26 mouse cellular contexts compared by ENCODE assay signal in genomic region chr12:44940325-44940724, GRCm38 (mm10).
A peak's percentile ranks its signal among the peaks of the same experiment; 100 is the strongest.
DNase-seq lines count a peak whose midpoint lies in the region; ATAC-seq and TF ChIP-seq lines count a peak whose summit lies in the region.
"Had no signal": no experiment of that assay in that cellular context is flagged by ENCODE, and none has a peak within 500 bp of the region (broad histone marks: within the 10 kb centered on the region; RNA-seq: fewer than 3 reads in every experiment).

No protein-coding gene starts in this region.

- DNase-seq in midbrain, embryonic 11.5 days (ENCODE audit: low spot score, missing footprints), result peak; percentile 37
- DNase-seq in midbrain, postnatal 0 days (ENCODE audit: low spot score), result no peak
- DNase-seq in embryo, embryonic 9.5 days (ENCODE audit: extremely low spot score), result no peak
- no peak for DNase-seq in urinary bladder, postnatal 36 days (ENCODE audit: low spot score in 2 of 2)
- DNase-seq: adrenal gland, adult 2 months; adrenal gland, postnatal 14 days; cerebellum, adult 18-20 months; cerebellum, adult 9-10 months; cerebellum, postnatal 14 days; gastrocnemius, postnatal 10 days; heart, adult 18-20 months; heart, postnatal 10 days; heart, postnatal 36 days had no signal

- no peak overlapping the region for H3K27ac ChIP-seq in midbrain, embryonic 11.5 days (ENCODE audit: low read depth, low read length)
- no peak overlapping the region for H3K27ac ChIP-seq in midbrain, postnatal 0 days (ENCODE audit: low read depth, low read length)
- H3K27ac ChIP-seq: embryonic facial prominence, embryonic 10.5 days; embryonic facial prominence, embryonic 13.5 days; forebrain, embryonic 12.5 days; forebrain, embryonic 15.5 days; heart, embryonic 15.5 days; hindbrain, embryonic 10.5 days; hindbrain, embryonic 13.5 days had no signal

- no peaks in the 10 kb centered on the region for H3K36me3 ChIP-seq in midbrain, embryonic 11.5 days (ENCODE audit: control insufficient read depth, insufficient read depth, low read length)
- no peaks in the 10 kb centered on the region for H3K36me3 ChIP-seq in midbrain, postnatal 0 days (ENCODE audit: insufficient read depth, low read length)
- H3K36me3 ChIP-seq: embryonic facial prominence, embryonic 10.5 days; embryonic facial prominence, embryonic 13.5 days; forebrain, embryonic 12.5 days; forebrain, embryonic 15.5 days; heart, embryonic 12.5 days; heart, embryonic 15.5 days; hindbrain, embryonic 10.5 days; hindbrain, embryonic 13.5 days had no signal

- no peak overlapping the region for H3K4me3 ChIP-seq in midbrain, embryonic 11.5 days (ENCODE audit: low read depth, low read length)
- no peak overlapping the region for H3K4me3 ChIP-seq in midbrain, postnatal 0 days (ENCODE audit: low read depth, low read length)
- H3K4me3 ChIP-seq: embryonic facial prominence, embryonic 10.5 days; embryonic facial prominence, embryonic 13.5 days; erythroblast, embryonic 14.5 days; forebrain, embryonic 12.5 days; forebrain, embryonic 15.5 days; heart, embryonic 12.5 days; heart, embryonic 15.5 days; hindbrain, embryonic 10.5 days; hindbrain, embryonic 13.5 days had no signal

- no peaks in the 10 kb centered on the region for H3K4me1 ChIP-seq in midbrain, embryonic 11.5 days (ENCODE audit: control insufficient read depth, insufficient read depth, low read length)
- H3K4me1 ChIP-seq in midbrain, postnatal 0 days (ENCODE audit: insufficient read depth, low read length), result no peaks in the 10 kb centered on the region
- H3K4me1 ChIP-seq: embryonic facial prominence, embryonic 10.5 days; embryonic facial prominence, embryonic 13.5 days; forebrain, embryonic 12.5 days; forebrain, embryonic 15.5 days; hindbrain, embryonic 10.5 days; hindbrain, embryonic 13.5 days had no signal

- no peaks in the 10 kb centered on the region for H3K9me3 ChIP-seq in midbrain, embryonic 11.5 days (ENCODE audit: control insufficient read depth, low read length)
- H3K9me3 ChIP-seq in midbrain, postnatal 0 days (ENCODE audit: low read length), result no peaks in the 10 kb centered on the region
- H3K9me3 ChIP-seq: embryonic facial prominence, embryonic 10.5 days; embryonic facial prominence, embryonic 13.5 days; forebrain, embryonic 12.5 days; forebrain, embryonic 15.5 days; heart, embryonic 12.5 days; heart, embryonic 15.5 days; hindbrain, embryonic 10.5 days; hindbrain, embryonic 13.5 days had no signal

- no peak for TF ChIP-seq CTCF in midbrain, postnatal 0 days (IDR thresholded peaks at IDR 0.05)

- H3K9ac ChIP-seq in midbrain, embryonic 11.5 days (ENCODE audit: low read length), result no peak overlapping the region
- H3K9ac ChIP-seq in midbrain, postnatal 0 days (replicated peaks; ENCODE audit: low read length, poor library complexity, severe bottlenecking), result no peak overlapping the region
- H3K9ac ChIP-seq: embryonic facial prominence, embryonic 13.5 days; forebrain, embryonic 12.5 days; forebrain, embryonic 15.5 days; heart, embryonic 12.5 days; heart, embryonic 15.5 days; hindbrain, embryonic 13.5 days had no signal

- no peak overlapping the region for H3K4me2 ChIP-seq in midbrain, embryonic 11.5 days
- H3K4me2 ChIP-seq in midbrain, postnatal 0 days (ENCODE audit: low read depth, low read length, poor library complexity, severe bottlenecking), result no peak overlapping the region
- H3K4me2 ChIP-seq: embryonic facial prominence, embryonic 13.5 days; forebrain, embryonic 12.5 days; forebrain, embryonic 15.5 days; heart, embryonic 12.5 days; heart, embryonic 15.5 days; hindbrain, embryonic 13.5 days had no signal

- 93% methylated on average over 4 of the region's 4 CpGs for WGBS in midbrain, embryonic 11.5 days
- WGBS in midbrain, postnatal 0 days, result 87% methylated on average over 4 of the region's 4 CpGs

- H3K27me3 ChIP-seq in midbrain, embryonic 11.5 days (ENCODE audit: control insufficient read depth, insufficient read depth, low read length), result no peaks in the 10 kb centered on the region
- H3K27me3 ChIP-seq in midbrain, postnatal 0 days (ENCODE audit: insufficient read depth, low read length), result no peaks in the 10 kb centered on the region
- H3K27me3 ChIP-seq: embryonic facial prominence, embryonic 13.5 days; forebrain, embryonic 12.5 days; forebrain, embryonic 15.5 days; heart, embryonic 12.5 days; heart, embryonic 15.5 days; hindbrain, embryonic 13.5 days had no signal

- ATAC-seq in midbrain, embryonic 11.5 days (ENCODE audit: low FRiP score), result no peak
- no peak for ATAC-seq in midbrain, postnatal 0 days (ENCODE audit: low FRiP score)
- ATAC-seq in common myeloid progenitor, adult 5-6 weeks (replicated peaks; ENCODE audit: low read depth, poor library complexity, severe bottlenecking), result peak; percentile 42; the same call in 1 of the 2 replicates
- peak; percentile 68 for ATAC-seq in megakaryocyte progenitor cell, adult 5-6 weeks (replicated peaks; ENCODE audit: poor library complexity)
- ATAC-seq: CD4-positive, CD25-positive, alpha-beta regulatory T cell, adult 4 months; forebrain, embryonic 15.5 days; intestine, postnatal 0 days had no signal

Comparison
In these comparisons a context has a peak if more than half of its experiments do, and no peak if none do; other contexts are left out.
1. ATAC-seq: peak in common myeloid progenitor, adult 5-6 weeks (single experiment) and megakaryocyte progenitor cell, adult 5-6 weeks (single experiment); none in midbrain, embryonic 11.5 days (single experiment) and midbrain, postnatal 0 days (single experiment).